Comparison of ENCODE assay signal across 18 mouse cellular contexts in the genomic region with DNA sequence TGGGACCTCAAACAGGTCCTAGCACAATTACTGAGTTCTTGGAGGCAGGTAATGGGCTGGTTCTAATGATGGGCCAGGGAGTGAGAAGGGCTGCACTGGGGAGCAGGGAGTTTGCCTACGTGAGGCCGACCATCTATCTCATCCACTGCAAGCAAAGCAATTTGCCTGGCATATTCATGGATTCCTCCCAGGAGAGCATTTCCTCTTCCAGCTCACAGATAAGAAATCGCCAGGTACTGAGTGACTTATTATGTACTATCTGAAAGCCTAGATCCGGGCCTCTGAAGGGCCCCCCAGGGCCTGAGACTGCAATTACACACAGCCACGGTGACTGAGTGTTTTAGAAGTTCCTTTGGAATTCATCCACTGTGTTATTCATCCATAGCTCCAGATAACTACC.
DNase-seq lines count a peak whose midpoint lies in the region; ATAC-seq lines count a peak whose summit lies in the region.
"Had no signal": no experiment of that assay in that cellular context is flagged by ENCODE, and none has a peak within 500 bp of the region (broad histone marks: within the 10 kb centered on the region; RNA-seq: fewer than 3 reads in every experiment).

No protein-coding gene starts in this region.

- no peak overlapping the region for H3K4me3 ChIP-seq in hindbrain, embryonic 15.5 days
- no peak overlapping the region for H3K4me3 ChIP-seq in hindbrain, embryonic 11.5 days (ENCODE audit: low read depth, low read length)
- H3K4me3 ChIP-seq in midbrain, embryonic 11.5 days (ENCODE audit: low read depth, low read length), result no peak overlapping the region
- no peak overlapping the region for H3K4me3 ChIP-seq in midbrain, embryonic 15.5 days
- H3K4me3 ChIP-seq in intestine, embryonic 16.5 days (ENCODE audit: low read length), result no peak overlapping the region
- H3K4me3 ChIP-seq in neural tube, embryonic 15.5 days (replicated peaks), result no peak overlapping the region
- H3K4me3 ChIP-seq: embryonic facial prominence, embryonic 12.5 days; forebrain, embryonic 15.5 days; heart, embryonic 10.5 days had no signal

- 53% methylated on average over 5 of the region's 5 CpGs for WGBS in hindbrain, embryonic 15.5 days
- 68% methylated on average over 5 of the region's 5 CpGs for WGBS in hindbrain, embryonic 11.5 days
- 75% methylated on average over 5 of the region's 5 CpGs for WGBS in midbrain, embryonic 11.5 days
- WGBS in midbrain, embryonic 15.5 days, result 65% methylated on average over 5 of the region's 5 CpGs
- WGBS in intestine, embryonic 16.5 days, result 40% methylated on average over 5 of the region's 5 CpGs
- WGBS in neural tube, embryonic 15.5 days, result 29% methylated on average over 5 of the region's 5 CpGs

- no peak overlapping the region for H3K9ac ChIP-seq in hindbrain, embryonic 15.5 days
- H3K9ac ChIP-seq in hindbrain, embryonic 11.5 days (ENCODE audit: low read depth, low read length), result no peak overlapping the region
- H3K9ac ChIP-seq in midbrain, embryonic 11.5 days (ENCODE audit: low read length), result no peak overlapping the region
- no peak overlapping the region for H3K9ac ChIP-seq in midbrain, embryonic 15.5 days
- H3K9ac ChIP-seq in intestine, embryonic 16.5 days (ENCODE audit: low read depth, low read length), result no peak overlapping the region
- H3K9ac ChIP-seq in neural tube, embryonic 15.5 days (replicated peaks), result no peak overlapping the region
- H3K9ac ChIP-seq: embryonic facial prominence, embryonic 12.5 days; forebrain, embryonic 15.5 days had no signal

- no peaks in the 10 kb centered on the region for H3K4me1 ChIP-seq in hindbrain, embryonic 15.5 days (replicated peaks)
- no peaks in the 10 kb centered on the region for H3K4me1 ChIP-seq in hindbrain, embryonic 11.5 days (replicated peaks; ENCODE audit: control insufficient read depth, insufficient read depth, low read length)
- no peaks in the 10 kb centered on the region for H3K4me1 ChIP-seq in midbrain, embryonic 11.5 days (ENCODE audit: control insufficient read depth, insufficient read depth, low read length)
- H3K4me1 ChIP-seq in midbrain, embryonic 15.5 days, result no peaks in the 10 kb centered on the region
- no peaks in the 10 kb centered on the region for H3K4me1 ChIP-seq in intestine, embryonic 16.5 days (ENCODE audit: control insufficient read depth, insufficient read depth, low read length)
- no peaks in the 10 kb centered on the region for H3K4me1 ChIP-seq in neural tube, embryonic 15.5 days
- H3K4me1 ChIP-seq: embryonic facial prominence, embryonic 12.5 days; forebrain, embryonic 15.5 days had no signal

- H3K27ac ChIP-seq in hindbrain, embryonic 15.5 days (replicated peaks), result no peak overlapping the region
- no peak overlapping the region for H3K27ac ChIP-seq in hindbrain, embryonic 11.5 days (ENCODE audit: low read depth, low read length)
- no peak overlapping the region for H3K27ac ChIP-seq in midbrain, embryonic 11.5 days (ENCODE audit: low read depth, low read length)
- H3K27ac ChIP-seq in midbrain, embryonic 15.5 days, result no peak overlapping the region
- no peak overlapping the region for H3K27ac ChIP-seq in intestine, embryonic 16.5 days (ENCODE audit: low read length)
- H3K27ac ChIP-seq in neural tube, embryonic 15.5 days (replicated peaks), result no peak overlapping the region
- H3K27ac ChIP-seq: embryonic facial prominence, embryonic 12.5 days; forebrain, embryonic 15.5 days; heart, embryonic 10.5 days had no signal

- no peaks in the 10 kb centered on the region for H3K36me3 ChIP-seq in hindbrain, embryonic 15.5 days
- no peaks in the 10 kb centered on the region for H3K36me3 ChIP-seq in hindbrain, embryonic 11.5 days (ENCODE audit: control insufficient read depth, insufficient read depth, low read length)
- no peaks in the 10 kb centered on the region for H3K36me3 ChIP-seq in midbrain, embryonic 11.5 days (ENCODE audit: control insufficient read depth, insufficient read depth, low read length)
- H3K36me3 ChIP-seq in midbrain, embryonic 15.5 days (replicated peaks), result no peaks in the 10 kb centered on the region
- no peaks in the 10 kb centered on the region for H3K36me3 ChIP-seq in intestine, embryonic 16.5 days (ENCODE audit: control insufficient read depth, insufficient read depth, low read length)
- H3K36me3 ChIP-seq in neural tube, embryonic 15.5 days, result no peaks in the 10 kb centered on the region
- H3K36me3 ChIP-seq: embryonic facial prominence, embryonic 12.5 days; forebrain, embryonic 15.5 days; heart, embryonic 10.5 days had no signal

- no peak overlapping the region for H3K4me2 ChIP-seq in hindbrain, embryonic 15.5 days
- H3K4me2 ChIP-seq in hindbrain, embryonic 11.5 days (replicated peaks; ENCODE audit: low read depth, low read length), result no peak overlapping the region
- no peak overlapping the region for H3K4me2 ChIP-seq in midbrain, embryonic 11.5 days
- no peak overlapping the region for H3K4me2 ChIP-seq in midbrain, embryonic 15.5 days
- H3K4me2 ChIP-seq in intestine, embryonic 16.5 days (ENCODE audit: low read depth, low read length), result no peak overlapping the region
- H3K4me2 ChIP-seq in neural tube, embryonic 15.5 days, result no peak overlapping the region
- H3K4me2 ChIP-seq: embryonic facial prominence, embryonic 12.5 days; forebrain, embryonic 15.5 days had no signal

- no peaks in the 10 kb centered on the region for H3K9me3 ChIP-seq in hindbrain, embryonic 15.5 days
- no peaks in the 10 kb centered on the region for H3K9me3 ChIP-seq in hindbrain, embryonic 11.5 days (ENCODE audit: control insufficient read depth, low read length)
- H3K9me3 ChIP-seq in midbrain, embryonic 11.5 days (ENCODE audit: control insufficient read depth, low read length), result no peaks in the 10 kb centered on the region
- no peaks in the 10 kb centered on the region for H3K9me3 ChIP-seq in midbrain, embryonic 15.5 days
- no peaks in the 10 kb centered on the region for H3K9me3 ChIP-seq in intestine, embryonic 16.5 days (ENCODE audit: control insufficient read depth, low read length)
- no peaks in the 10 kb centered on the region for H3K9me3 ChIP-seq in neural tube, embryonic 15.5 days (replicated peaks)
- H3K9me3 ChIP-seq: embryonic facial prominence, embryonic 12.5 days; forebrain, embryonic 15.5 days; heart, embryonic 10.5 days had no signal

- no peaks in the 10 kb centered on the region for H3K27me3 ChIP-seq in hindbrain, embryonic 15.5 days
- H3K27me3 ChIP-seq in hindbrain, embryonic 11.5 days (ENCODE audit: control insufficient read depth, insufficient read depth, low read length), result no peaks in the 10 kb centered on the region
- no peaks in the 10 kb centered on the region for H3K27me3 ChIP-seq in midbrain, embryonic 11.5 days (ENCODE audit: control insufficient read depth, insufficient read depth, low read length)
- H3K27me3 ChIP-seq in midbrain, embryonic 15.5 days (replicated peaks), result no peaks in the 10 kb centered on the region
- H3K27me3 ChIP-seq in intestine, embryonic 16.5 days (replicated peaks; ENCODE audit: control insufficient read depth, insufficient read depth, low read length), result no peaks in the 10 kb centered on the region
- H3K27me3 ChIP-seq in neural tube, embryonic 15.5 days (replicated peaks), result no peaks in the 10 kb centered on the region
- H3K27me3 ChIP-seq: CH12.LX; embryonic facial prominence, embryonic 12.5 days; forebrain, embryonic 15.5 days; Patski had no signal

- peak; percentile 48; the same call in 1 of the 2 replicates for ATAC-seq in hindbrain, embryonic 15.5 days (ENCODE audit: low FRiP score, low read depth)
- no peak for ATAC-seq in hindbrain, embryonic 11.5 days (ENCODE audit: low FRiP score)
- ATAC-seq in midbrain, embryonic 11.5 days (ENCODE audit: low FRiP score), result no peak
- no peak for ATAC-seq in midbrain, embryonic 15.5 days (replicated peaks)
- peak; percentile 80 for ATAC-seq in intestine, embryonic 16.5 days
- ATAC-seq in neural tube, embryonic 15.5 days (ENCODE audit: low FRiP score), result peak; percentile 66
- ATAC-seq: activated CD4-positive, CD25-positive, alpha-beta regulatory T cell, adult 4 months; forebrain, embryonic 15.5 days; Patski had no signal

- no peak for DNase-seq in hindbrain, embryonic 11.5 days (ENCODE audit: low spot score)
- DNase-seq in midbrain, embryonic 11.5 days (ENCODE audit: low spot score, missing footprints), result peak; percentile 64
- DNase-seq: adrenal gland, postnatal 14 days; cerebellum, adult 11-12 months; cerebellum, adult 9-10 months; cerebellum, postnatal 25 days; gastrocnemius, postnatal 36 days; heart, adult 11 months had no signal

Comparison
In these comparisons a context has a peak if more than half of its experiments do, and no peak if none do; other contexts are left out.
1. ATAC-seq: peak in hindbrain, embryonic 15.5 days (single experiment), intestine, embryonic 16.5 days (single experiment) and neural tube, embryonic 15.5 days (single experiment); none in hindbrain, embryonic 11.5 days (single experiment), midbrain, embryonic 11.5 days (single experiment) and midbrain, embryonic 15.5 days (single experiment).